Mouse (Mus musculus) hindbrain, embryonic 12.5 days (tissue): ENCODE measurements around the gene Gp1ba. TPM values are rescaled to one million over a fixed set of nuclear protein-coding genes. Genes with fewer than 3 reads are reported as not detected.
A peak's percentile ranks its signal among the peaks of the same experiment; 100 is the strongest.

Experiments
- ATAC-seq: fragments of 200-750 bp; cut with Nextera tagmentation; 2 replicates; pipeline ENCODE4 v1.8.0; 2017; ENCODE audit warnings: moderate TSS enrichment; ENCODE audit not compliant: low FRiP score
- H3K27ac ChIP-seq: fragments of 300-500 bp; sonication (generic); 2 replicates; pipeline ENCODE4 v1.5.1; 2016; ENCODE audit warnings: mild to moderate bottlenecking
- H3K27me3 ChIP-seq: fragments of 300-500 bp; sonication (generic); 2 replicates; pipeline ENCODE4 v1.6.1; 2016; ENCODE audit warnings: mild to moderate bottlenecking
- H3K36me3 ChIP-seq: fragments of 300-500 bp; sonication (generic); 2 replicates; pipeline ENCODE4 v1.6.1; 2016; ENCODE audit warnings: mild to moderate bottlenecking
- H3K4me1 ChIP-seq: fragments of 300-500 bp; sonication (generic); 2 replicates; pipeline ENCODE4 v1.6.1; 2016
- H3K4me2 ChIP-seq: fragments of 300-500 bp; sonication (generic); replicated peaks from 2 replicates; pipeline ENCODE4 v1.6.1; 2016; ENCODE audit warnings: mild to moderate bottlenecking
- H3K4me3 ChIP-seq: fragments of 300-500 bp; sonication (generic); 2 replicates; pipeline ENCODE4 v1.5.1; 2016; ENCODE audit warnings: mild to moderate bottlenecking
- H3K9ac ChIP-seq: fragments of 300-500 bp; sonication (generic); 2 replicates; pipeline ENCODE4 v1.6.1; 2016; ENCODE audit warnings: mild to moderate bottlenecking, moderate library complexity
- H3K9me3 ChIP-seq: fragments of 300-500 bp; sonication (generic); replicated peaks from 2 replicates; pipeline ENCODE4 v1.6.1; 2016; ENCODE audit warnings: mild to moderate bottlenecking
- WGBS: fragments of 180-500 bp; shearing (Covaris S2); methylation state at CpG from one replicate; pipeline ENCODE4 v1.1.7; 2016; 5-methylcytosine and 5-hydroxymethylcytosine counted together
- polyA plus RNA-seq: library from polyadenylated mRNA; unstranded; fragments of >200 nt; fragmentation: Nextera tagmentation; extraction: Ambion mirVana; gene quantifications from 2 replicates; pipeline ENCODE4 v1.2.1, GENCODE M21; 2016

The Gp1ba gene
- polyA plus RNA-seq, 1 experiment from 2014 or later: 0.10 TPM

DNA sequence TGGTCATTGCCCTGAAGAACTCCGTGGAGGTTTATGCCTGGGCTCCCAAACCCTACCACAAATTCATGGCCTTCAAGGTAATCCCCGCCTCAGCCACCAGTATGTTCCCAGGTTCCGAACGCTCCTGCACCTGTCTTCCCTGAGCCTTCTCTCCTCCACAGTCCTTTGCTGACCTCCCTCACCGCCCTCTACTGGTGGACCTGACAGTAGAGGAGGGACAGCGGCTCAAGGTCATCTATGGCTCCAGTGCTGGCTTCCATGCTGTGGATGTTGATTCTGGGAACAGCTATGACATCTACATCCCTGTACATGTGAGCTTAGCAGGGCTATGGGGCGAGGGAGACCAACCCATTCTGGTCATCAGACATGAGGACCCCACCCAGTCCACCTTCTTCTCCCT is 26.4 kb upstream of the Gp1ba start:
- Histone ChIP-seq H3K4me1 (peaks cover 9% of the 10 kb centered on the region), H3K9me3 (no peaks in the 10 kb centered on the region), H3K27ac (no peak overlapping the region), H3K4me3 (no peak overlapping the region), H3K27me3 (peaks cover 14% of the 10 kb centered on the region), H3K36me3 (peaks cover 62% of the 10 kb centered on the region), H3K4me2 (no peak overlapping the region), H3K9ac (no peak overlapping the region)
- WGBS: 79% methylated on average over 7 of the region's 7 CpGs
- ATAC-seq: no peak

DNA sequence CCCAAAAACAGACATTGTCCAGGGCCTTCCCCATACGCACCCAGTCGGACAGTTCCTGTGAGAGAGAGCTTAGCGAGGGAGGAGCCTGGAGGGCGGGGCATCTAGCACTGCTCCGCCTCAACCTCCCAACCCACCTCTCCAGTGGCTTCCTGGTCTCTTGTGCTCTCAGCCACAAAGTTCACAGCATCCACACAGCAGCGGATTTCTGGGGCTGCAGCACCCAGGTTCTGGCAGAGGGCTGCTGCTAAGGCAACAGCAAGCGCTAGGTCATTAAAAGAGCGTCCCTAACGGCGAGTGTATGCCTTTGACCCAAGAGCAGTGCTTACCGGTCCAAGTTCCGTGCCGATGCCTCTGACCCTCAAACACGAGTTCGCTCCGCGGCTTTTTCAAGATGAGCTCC is 23.8 kb upstream of the Gp1ba start:
- Histone ChIP-seq H3K9me3 (no peaks in the 10 kb centered on the region), H3K4me1 (peaks cover 9% of the 10 kb centered on the region), H3K36me3 (peaks cover 36% of the 10 kb centered on the region), H3K4me3 (peak overlapping the region; percentile 25), H3K27me3 (peaks cover 14% of the 10 kb centered on the region), H3K27ac (no peak overlapping the region), H3K9ac (peak overlapping the region; percentile 47), H3K4me2 (peak overlapping the region; percentile 54)
- ATAC-seq: no peak
- WGBS: 1% methylated on average over 17 of the region's 17 CpGs

DNA sequence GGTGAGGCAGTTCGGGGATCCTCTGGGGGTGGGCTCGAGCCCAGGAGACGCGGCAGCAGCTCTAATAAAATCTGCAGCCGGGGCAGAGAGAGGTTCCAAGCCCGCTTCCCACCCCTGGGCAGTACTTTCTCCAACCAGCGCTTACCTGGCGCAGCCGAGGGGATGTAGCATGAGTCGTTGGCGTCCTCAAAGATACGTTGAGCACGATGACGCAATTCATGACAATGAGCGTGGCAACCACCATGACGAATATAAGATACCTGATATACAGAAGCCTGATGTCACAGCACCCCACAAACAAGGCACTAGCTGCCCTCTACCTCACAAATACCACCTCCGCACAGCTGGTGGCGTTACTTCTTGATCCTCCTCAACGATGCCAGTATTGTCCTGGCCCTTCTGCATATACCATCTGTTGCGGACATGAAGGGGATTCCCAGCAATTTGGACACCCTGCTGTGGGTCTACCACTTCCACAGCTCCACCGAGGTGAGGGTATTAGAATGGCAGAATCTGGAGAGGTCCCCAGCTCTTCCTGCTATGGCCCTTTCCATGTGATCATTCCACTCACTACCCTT is 23.3 kb upstream of the Gp1ba start, which contains the start of gene 4930544D05Rik:
Gene 4930544D05Rik, plus strand, starts transcription at position 333 of the 578 bp plus-strand sequence.
- 14% methylated on average over 21 of the region's 21 CpGs for WGBS
- Histone ChIP-seq H3K36me3 (peaks cover 31% of the 10 kb centered on the region), H3K4me1 (peaks cover 9% of the 10 kb centered on the region), H3K27ac (no peak within 1 kb of the TSS), H3K27me3 (peaks cover 14% of the 10 kb centered on the region), H3K4me2 (peak within 1 kb of the TSS; percentile 54), H3K9me3 (no peaks in the 10 kb centered on the region), H3K9ac (peak within 1 kb of the TSS; percentile 47), H3K4me3 (peak within 1 kb of the TSS; percentile 25)
- no peak for ATAC-seq

DNA sequence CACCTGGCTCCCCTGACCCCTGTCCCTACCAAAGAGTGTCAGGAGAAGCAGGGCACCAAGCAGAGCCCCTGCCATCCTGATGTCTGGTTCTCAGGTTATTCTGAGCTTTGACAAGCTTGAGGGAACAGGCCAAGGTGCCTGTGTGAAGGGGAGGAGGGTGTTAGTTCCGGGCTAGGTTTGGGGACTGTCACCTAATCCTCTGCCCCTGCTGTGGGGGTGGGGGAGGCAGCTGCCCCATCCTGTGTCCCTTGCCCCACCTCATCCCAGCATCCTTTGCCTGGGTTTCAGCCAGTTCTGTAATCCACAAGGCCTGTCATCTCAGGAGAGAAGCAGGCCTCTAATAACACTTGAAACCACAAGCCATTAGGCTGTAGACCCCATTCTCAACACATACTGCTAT is 19.8 kb upstream of the Gp1ba start, which contains the start of gene Chrne:
Gene Chrne, minus strand, starts transcription at position 116 of the 400 bp plus-strand sequence.
- H3K9ac ChIP-seq: no peak within 1 kb of the TSS
- no peak within 1 kb of the TSS for H3K4me2 ChIP-seq
- H3K4me3 ChIP-seq: no peak within 1 kb of the TSS
- no peak within 1 kb of the TSS for H3K27ac ChIP-seq
- no peaks in the 10 kb centered on the region for H3K9me3 ChIP-seq
- WGBS: 52% methylated on average over 1 of the region's 1 CpGs
- no peaks in the 10 kb centered on the region for H3K36me3 ChIP-seq
- no peak for ATAC-seq
- H3K27me3 ChIP-seq: peaks cover 14% of the 10 kb centered on the region
- peaks cover 9% of the 10 kb centered on the region for H3K4me1 ChIP-seq

DNA sequence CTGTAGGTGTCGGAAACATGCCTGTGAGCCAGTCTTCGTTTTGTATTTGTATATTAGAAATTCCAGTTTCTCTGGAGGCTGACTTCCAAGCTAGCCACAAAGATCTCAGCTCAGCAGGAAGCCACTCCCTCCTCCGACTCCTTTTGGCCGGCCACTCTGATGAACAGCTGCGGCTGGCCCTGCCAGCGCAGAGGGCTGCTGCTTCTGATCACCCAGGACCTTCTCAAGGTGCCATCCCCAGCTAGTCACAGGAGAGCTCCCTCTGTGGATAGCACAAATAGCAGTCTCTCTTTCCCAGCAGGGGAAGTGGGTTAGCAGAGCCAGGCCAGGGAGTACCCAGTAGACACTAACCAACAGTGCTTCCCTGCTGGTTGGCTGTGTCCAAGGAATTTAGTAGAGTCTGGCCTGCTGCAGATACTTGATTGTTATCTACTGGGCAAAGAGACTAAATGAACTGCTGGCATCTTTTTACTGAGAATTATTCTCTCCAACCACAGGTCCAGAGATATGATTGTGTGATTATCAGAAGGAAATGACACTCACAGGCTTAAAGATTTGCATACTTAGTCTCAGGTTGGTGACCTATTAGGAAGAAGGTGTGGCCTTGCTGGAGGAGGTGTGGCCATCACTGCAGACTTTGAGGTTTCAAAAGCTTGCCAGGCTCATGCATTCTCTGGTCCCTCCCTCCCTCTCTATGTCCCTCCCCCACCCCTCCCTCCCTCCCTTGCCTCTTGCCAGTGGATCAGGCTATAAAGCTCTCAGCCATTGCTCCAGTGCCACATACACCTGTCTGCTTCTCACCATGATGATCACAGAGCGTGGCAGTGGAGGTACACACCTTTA is 16.7 kb upstream of the Gp1ba start:
- no peaks in the 10 kb centered on the region for H3K9me3 ChIP-seq
- no peaks in the 10 kb centered on the region for H3K27me3 ChIP-seq
- H3K36me3 ChIP-seq: no peaks in the 10 kb centered on the region
- no peak for ATAC-seq
- no peak overlapping the region for H3K4me3 ChIP-seq
- no peak overlapping the region for H3K4me2 ChIP-seq
- H3K9ac ChIP-seq: no peak overlapping the region
- no peak overlapping the region for H3K27ac ChIP-seq
- no peaks in the 10 kb centered on the region for H3K4me1 ChIP-seq
- 42% methylated on average over 7 of the region's 7 CpGs for WGBS

DNA sequence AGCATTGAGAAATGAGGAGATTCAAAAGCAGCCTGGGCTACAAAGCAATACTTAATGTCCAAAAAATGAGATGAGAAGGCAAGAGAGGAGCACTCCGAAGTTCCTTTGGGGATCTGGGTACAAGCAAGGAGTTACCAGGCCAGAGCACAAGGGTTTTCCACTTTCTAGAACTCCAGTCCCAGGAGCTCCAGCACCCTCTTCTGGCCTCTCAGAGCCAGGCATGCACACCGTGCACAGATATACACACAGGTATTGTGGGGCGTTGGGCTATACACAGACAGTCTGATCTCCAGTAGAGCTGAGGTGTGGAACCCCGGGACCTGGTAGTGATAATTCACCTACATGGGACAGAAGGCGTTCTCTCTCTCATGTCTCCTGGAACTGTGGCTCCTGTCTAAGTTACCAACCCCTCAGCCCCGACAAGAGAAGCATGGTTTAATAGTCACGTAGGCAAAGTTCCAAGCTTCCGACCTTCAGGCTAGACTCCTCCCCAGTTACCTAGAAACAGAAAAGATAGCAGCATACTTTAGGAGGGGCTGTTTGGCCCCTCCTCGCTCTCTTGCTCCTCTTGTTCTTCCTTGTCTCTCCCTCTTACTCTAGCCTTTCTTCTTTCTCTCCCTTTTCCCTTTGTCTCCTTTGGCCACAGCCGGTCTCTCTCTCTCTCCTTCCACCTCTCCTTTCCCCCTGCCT is 15.7 kb upstream of the Gp1ba start:
- H3K9me3 ChIP-seq: no peaks in the 10 kb centered on the region
- ATAC-seq: no peak
- no peak overlapping the region for H3K4me2 ChIP-seq
- no peak overlapping the region for H3K9ac ChIP-seq
- H3K36me3 ChIP-seq: no peaks in the 10 kb centered on the region
- no peak overlapping the region for H3K4me3 ChIP-seq
- no peaks in the 10 kb centered on the region for H3K4me1 ChIP-seq
- H3K27me3 ChIP-seq: no peaks in the 10 kb centered on the region
- H3K27ac ChIP-seq: no peak overlapping the region
- 86% methylated on average over 10 of the region's 10 CpGs for WGBS

DNA sequence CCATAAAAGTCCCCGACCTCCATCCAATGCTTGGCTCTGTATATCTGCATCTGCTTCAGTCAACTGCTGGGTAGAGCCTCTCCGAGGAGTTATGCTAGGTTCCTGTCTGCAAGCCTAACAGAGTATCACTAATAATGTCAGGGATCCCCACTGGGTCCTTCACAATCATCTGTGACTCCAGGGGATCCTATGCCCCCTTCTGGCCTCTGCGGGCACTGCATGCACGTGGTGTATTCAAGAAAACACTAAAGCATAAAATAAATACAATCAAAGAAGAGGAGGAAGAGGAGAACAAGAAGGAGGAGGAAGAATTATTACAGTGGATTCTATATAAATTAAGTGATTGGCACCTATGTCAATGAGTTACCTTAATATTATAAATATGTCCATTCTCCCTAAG is 13.4 kb upstream of the Gp1ba start:
- no peaks in the 10 kb centered on the region for H3K4me1 ChIP-seq
- ATAC-seq: no peak
- H3K36me3 ChIP-seq: no peaks in the 10 kb centered on the region
- H3K27ac ChIP-seq: no peak overlapping the region
- H3K4me2 ChIP-seq: no peak overlapping the region
- 52% methylated on average over 4 of the region's 4 CpGs for WGBS
- H3K9me3 ChIP-seq: no peaks in the 10 kb centered on the region
- H3K27me3 ChIP-seq: no peaks in the 10 kb centered on the region
- no peak overlapping the region for H3K4me3 ChIP-seq
- no peak overlapping the region for H3K9ac ChIP-seq

DNA sequence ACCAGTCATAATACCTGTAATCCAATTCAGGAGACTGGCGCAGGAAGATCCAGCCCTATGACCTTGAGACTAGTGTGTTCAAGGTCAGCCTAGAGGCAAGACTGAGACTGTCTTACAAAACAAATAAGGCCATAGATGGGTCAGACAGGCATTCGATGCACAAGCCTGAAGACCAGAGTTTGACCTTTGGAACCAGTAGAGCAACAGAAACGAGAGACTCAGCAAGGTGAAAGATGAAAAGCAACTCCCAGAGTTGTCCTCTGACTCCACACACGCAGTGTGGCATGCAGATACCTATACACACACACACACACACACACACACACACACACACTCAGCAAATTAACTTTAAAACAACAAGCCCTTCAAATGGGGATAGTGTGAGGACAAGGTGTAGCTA is 12.0 kb upstream of the Gp1ba start:
- no peak overlapping the region for H3K4me3 ChIP-seq
- H3K36me3 ChIP-seq: no peaks in the 10 kb centered on the region
- ATAC-seq: no peak
- no peaks in the 10 kb centered on the region for H3K27me3 ChIP-seq
- no peaks in the 10 kb centered on the region for H3K4me1 ChIP-seq
- WGBS: 75% methylated on average over 4 of the region's 4 CpGs
- H3K27ac ChIP-seq: no peak overlapping the region
- H3K9ac ChIP-seq: no peak overlapping the region
- no peaks in the 10 kb centered on the region for H3K9me3 ChIP-seq
- H3K4me2 ChIP-seq: no peak overlapping the region

DNA sequence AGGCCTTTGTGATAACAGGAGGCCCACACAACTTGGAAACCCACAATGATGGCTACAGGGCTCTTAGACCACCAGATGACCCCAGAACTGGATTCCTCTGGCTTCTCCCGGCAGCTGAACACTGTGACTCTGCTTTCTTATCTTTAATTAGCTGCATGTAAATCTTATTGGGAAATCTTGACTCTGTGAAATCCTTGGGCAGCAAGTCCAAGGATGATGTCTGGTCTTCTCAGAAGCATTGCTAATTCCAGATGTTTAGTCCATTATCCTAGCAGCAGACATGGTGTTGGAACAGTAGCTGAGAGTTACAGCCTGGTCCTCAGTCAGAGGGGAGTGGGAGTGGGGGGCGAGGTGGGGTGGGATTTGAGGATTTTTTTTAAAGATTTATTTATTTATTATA is 10.5 kb upstream of the Gp1ba start:
- WGBS: 81% methylated on average over 2 of the region's 2 CpGs
- H3K27ac ChIP-seq: no peak overlapping the region
- no peak for ATAC-seq
- no peaks in the 10 kb centered on the region for H3K27me3 ChIP-seq
- no peaks in the 10 kb centered on the region for H3K9me3 ChIP-seq
- H3K9ac ChIP-seq: no peak overlapping the region
- H3K4me2 ChIP-seq: no peak overlapping the region
- H3K4me1 ChIP-seq: no peaks in the 10 kb centered on the region
- no peaks in the 10 kb centered on the region for H3K36me3 ChIP-seq
- H3K4me3 ChIP-seq: no peak overlapping the region

DNA sequence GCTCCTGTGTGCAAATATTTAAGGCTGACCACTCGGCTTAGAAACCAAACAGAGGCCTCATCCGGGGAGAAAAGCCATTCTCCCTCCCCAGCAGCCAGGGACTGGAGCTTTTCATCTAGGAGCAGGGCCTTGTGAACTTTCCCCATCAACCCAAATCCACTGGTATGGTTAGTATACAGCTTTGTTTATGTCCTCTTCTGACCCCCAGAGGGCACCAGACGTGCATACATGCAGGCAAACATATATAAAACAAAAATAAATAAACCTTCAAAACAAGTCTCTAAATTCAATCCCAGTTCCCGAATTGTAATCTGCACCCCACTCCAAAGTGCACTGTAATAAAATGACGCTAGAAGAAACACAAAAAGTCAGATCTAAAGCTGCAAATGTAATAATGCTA is 9.4 kb upstream of the Gp1ba start:
- H3K36me3 ChIP-seq: no peaks in the 10 kb centered on the region
- no peak overlapping the region for H3K9ac ChIP-seq
- no peak overlapping the region for H3K27ac ChIP-seq
- 55% methylated on average over 5 of the region's 5 CpGs for WGBS
- H3K9me3 ChIP-seq: no peaks in the 10 kb centered on the region
- H3K4me2 ChIP-seq: no peak overlapping the region
- no peak for ATAC-seq
- no peaks in the 10 kb centered on the region for H3K27me3 ChIP-seq
- H3K4me1 ChIP-seq: no peaks in the 10 kb centered on the region
- no peak overlapping the region for H3K4me3 ChIP-seq

DNA sequence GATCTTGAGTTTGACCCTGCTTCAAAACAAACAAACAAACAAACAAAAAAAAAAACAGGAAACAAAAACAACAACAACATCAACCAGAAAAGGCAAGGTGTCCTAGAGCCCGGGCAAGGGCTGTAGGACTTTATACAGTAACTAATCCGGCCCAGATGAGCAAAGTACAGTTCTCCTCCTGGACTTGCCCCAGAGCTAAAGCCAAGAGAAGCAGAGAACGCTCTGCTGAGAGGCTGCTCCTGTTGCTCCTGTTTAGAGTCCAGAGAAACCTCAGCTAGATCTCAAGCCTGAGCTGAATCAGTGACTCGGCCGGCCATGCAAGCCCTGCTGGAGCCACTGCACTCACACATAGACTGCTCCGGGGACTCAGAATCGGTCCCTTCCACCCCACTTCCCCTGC is 8.8 kb upstream of the Gp1ba start:
- 73% methylated on average over 7 of the region's 7 CpGs for WGBS
- Histone ChIP-seq H3K36me3 (no peaks in the 10 kb centered on the region), H3K27ac (no peak overlapping the region), H3K27me3 (no peaks in the 10 kb centered on the region), H3K9ac (no peak overlapping the region), H3K9me3 (no peaks in the 10 kb centered on the region), H3K4me2 (no peak overlapping the region), H3K4me3 (no peak overlapping the region), H3K4me1 (no peaks in the 10 kb centered on the region)
- no peak for ATAC-seq

DNA sequence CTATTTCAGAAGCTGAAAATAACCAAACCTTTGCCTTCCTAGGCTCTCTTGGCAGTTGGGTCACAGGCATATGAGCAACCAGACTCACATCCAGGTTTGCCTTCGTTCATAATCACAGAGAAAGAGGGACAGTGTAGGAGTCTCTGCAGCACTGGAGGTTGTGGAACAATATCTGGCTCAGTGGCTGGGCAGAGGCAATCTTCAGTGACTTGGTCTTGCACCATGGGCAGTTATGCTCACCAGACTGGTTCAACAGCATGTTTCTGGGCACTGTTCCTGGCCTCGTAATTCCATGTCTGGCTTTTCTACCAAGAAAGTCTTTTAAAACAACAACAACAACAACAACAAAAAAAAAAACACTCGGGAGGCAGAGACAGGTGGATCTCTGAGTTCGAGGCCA is 3.3 kb upstream of the Gp1ba start:
- ATAC-seq: no peak
- H3K27ac ChIP-seq: no peak overlapping the region
- H3K9ac ChIP-seq: no peak overlapping the region
- H3K27me3 ChIP-seq: no peaks in the 10 kb centered on the region
- H3K4me2 ChIP-seq: no peak overlapping the region
- H3K9me3 ChIP-seq: no peaks in the 10 kb centered on the region
- WGBS: 79% methylated on average over 4 of the region's 4 CpGs
- H3K36me3 ChIP-seq: no peaks in the 10 kb centered on the region
- H3K4me3 ChIP-seq: no peak overlapping the region
- H3K4me1 ChIP-seq: no peaks in the 10 kb centered on the region
